Mouse (Mus musculus) E14TG2a.4 (cell line): ENCODE measurements around the gene Olfr427.
"Not testable (repeated sequence)": the region's sequence is repeated elsewhere in the genome, so short reads cannot be mapped to it uniquely, and the experiment has no call there.

ENCODE experiments used
- H3K27me3 ChIP-seq: 2 replicates; pipeline ENCODE4 v1.6.1; 2014; ENCODE audit warnings: low read length, control low read depth; ENCODE audit not compliant: insufficient read depth
- H3K36me3 ChIP-seq: 2 replicates; pipeline ENCODE4 v1.6.1; 2014; ENCODE audit warnings: low read length, control low read depth; ENCODE audit not compliant: insufficient read depth
- H3K4me1 ChIP-seq: replicated peaks from 2 replicates; pipeline ENCODE4 v1.6.1; 2014; ENCODE audit warnings: low read depth, low read length, control low read depth
- H3K4me3 ChIP-seq: replicated peaks from 2 replicates; pipeline ENCODE4 v1.5.1; 2014; ENCODE audit warnings: mild to moderate bottlenecking, low read length
- H3K9me3 ChIP-seq: 2 replicates; pipeline ENCODE4 v1.6.1; 2014; ENCODE audit warnings: low read length, control low read depth
- CTCF ChIP-seq: conservative IDR thresholded peaks from 2 replicates; pipeline ENCODE4 v1.5.1; 2014; ENCODE audit warnings: low read length
- NANOG ChIP-seq: IDR thresholded peaks from 2 replicates; pipeline ENCODE4 v1.6.1; 2014; ENCODE audit warnings: borderline replicate concordance, low read length, mixed read lengths
- POU5F1 ChIP-seq: IDR thresholded peaks from 2 replicates; pipeline ENCODE4 v1.6.1; 2014; ENCODE audit warnings: low read length, borderline replicate concordance

Olfr427 gene

DNA sequence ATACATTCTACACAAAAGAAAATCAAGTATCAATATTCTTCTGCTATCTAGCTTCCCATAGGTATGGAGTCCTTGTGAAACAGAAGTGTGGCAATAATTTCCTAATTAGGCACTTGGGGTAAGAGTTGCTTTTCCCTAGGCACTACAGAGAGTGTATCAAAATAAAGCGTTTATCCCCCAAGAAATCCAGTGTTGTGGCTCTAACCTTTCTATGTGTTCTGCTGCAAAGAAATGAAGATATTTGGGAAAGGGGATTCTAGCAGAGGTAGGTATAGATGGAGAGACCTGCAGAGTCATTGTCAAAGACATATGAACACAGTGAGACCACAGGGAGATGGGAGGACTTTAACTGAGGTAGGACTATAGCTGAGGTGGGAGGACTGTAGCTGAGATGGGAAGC lies at the start of gene Olfr427:
Gene Olfr427, plus strand, starts transcription at position 301 of the 400 bp plus-strand sequence.
- TF ChIP-seq CTCF: no peak
- Histone ChIP-seq H3K4me3 (no peak within 1 kb of the TSS), H3K4me1 (no peaks in the 10 kb centered on the region), H3K9me3 (peaks cover 12% of the 10 kb centered on the region), H3K27me3 (no peaks in the 10 kb centered on the region), H3K36me3 (no peaks in the 10 kb centered on the region)

GRCm38 (mm10) chr1:174048227-174048626 lies 48.5 kb upstream of the Olfr427 start:
- H3K4me1 ChIP-seq, H3K9me3 ChIP-seq, H3K27me3 ChIP-seq, H3K36me3 ChIP-seq, H3K4me3 ChIP-seq: not testable (repeated sequence)

DNA sequence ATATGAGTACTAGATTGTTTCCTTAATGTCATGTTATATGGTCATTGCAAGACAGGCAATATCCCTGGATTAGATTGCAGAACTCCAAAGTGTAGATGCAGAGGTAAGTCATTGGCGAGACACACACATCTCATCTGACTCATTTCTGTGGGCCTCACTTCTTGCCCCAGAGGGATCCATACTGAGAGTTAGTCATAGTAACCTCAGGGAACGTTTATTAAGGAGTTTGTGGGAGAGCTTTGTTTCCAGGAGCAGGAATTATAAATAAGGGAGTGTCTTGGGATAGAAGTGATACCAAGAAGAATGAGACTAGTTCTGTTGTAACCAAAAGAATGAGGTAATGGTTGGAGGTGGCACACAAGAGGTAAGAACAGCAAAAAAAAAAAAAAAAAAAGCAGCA lies 47.8 kb upstream of the Olfr427 start, which contains the start of gene Olfr432:
Gene Olfr432, plus strand, starts transcription at position 313 of the 400 bp plus-strand sequence.
- no peak for TF ChIP-seq POU5F1
- TF ChIP-seq CTCF: no peak
- TF ChIP-seq NANOG: no peak
- Histone ChIP-seq H3K27me3 (no peaks in the 10 kb centered on the region), H3K9me3 (no peaks in the 10 kb centered on the region), H3K4me3 (no peak within 1 kb of the TSS), H3K4me1 (no peaks in the 10 kb centered on the region), H3K36me3 (no peaks in the 10 kb centered on the region)

- H3K4me1 ChIP-seq, H3K4me3 ChIP-seq, H3K36me3 ChIP-seq, H3K27me3 ChIP-seq, H3K9me3 ChIP-seq: not testable (repeated sequence)
Observed at GRCm38 (mm10) chr1:174049357-174049756, 47.3 kb upstream of the Olfr427 start.

DNA sequence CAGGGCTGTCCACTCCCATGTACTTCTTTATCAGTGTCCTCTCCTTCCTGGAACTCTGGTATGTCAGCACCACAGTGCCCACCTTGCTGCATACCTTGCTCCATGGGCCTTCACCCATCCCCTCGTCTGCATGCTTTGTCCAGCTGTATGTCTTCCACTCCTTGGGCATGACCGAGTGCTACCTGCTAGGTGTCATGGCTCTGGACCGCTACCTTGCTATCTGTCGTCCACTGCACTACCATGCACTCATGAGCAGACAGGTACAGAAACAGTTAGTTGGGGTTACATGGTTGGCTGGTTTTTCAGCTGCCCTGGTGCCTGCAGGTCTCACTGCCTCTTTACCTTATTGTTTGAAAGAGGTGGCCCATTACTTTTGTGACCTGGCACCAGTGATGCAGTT lies 46.2 kb upstream of the Olfr427 start:
- no peaks in the 10 kb centered on the region for H3K36me3 ChIP-seq
- no peaks in the 10 kb centered on the region for H3K9me3 ChIP-seq
- H3K4me3 ChIP-seq: no peak overlapping the region
- no peak for TF ChIP-seq POU5F1
- H3K4me1 ChIP-seq: no peaks in the 10 kb centered on the region
- no peaks in the 10 kb centered on the region for H3K27me3 ChIP-seq

GRCm38 (mm10) chr1:174051515-174051914 lies 45.2 kb upstream of the Olfr427 start:
- H3K9me3 ChIP-seq: no peaks in the 10 kb centered on the region
- H3K4me1 ChIP-seq: no peaks in the 10 kb centered on the region
- no peaks in the 10 kb centered on the region for H3K27me3 ChIP-seq
- H3K36me3 ChIP-seq: no peaks in the 10 kb centered on the region
- no peak overlapping the region for H3K4me3 ChIP-seq
- no peak for TF ChIP-seq NANOG
- no peak for TF ChIP-seq CTCF
- no peak for TF ChIP-seq POU5F1

- no peaks in the 10 kb centered on the region for H3K9me3 ChIP-seq
- H3K36me3 ChIP-seq: no peaks in the 10 kb centered on the region
- H3K4me1 ChIP-seq: no peaks in the 10 kb centered on the region
- no peaks in the 10 kb centered on the region for H3K27me3 ChIP-seq
- TF ChIP-seq CTCF (no peak), POU5F1 (no peak), NANOG (no peak)
- no peak overlapping the region for H3K4me3 ChIP-seq
Observed at GRCm38 (mm10) chr1:174051931-174052536, 44.7 kb upstream of the Olfr427 start.

GRCm38 (mm10) chr1:174052981-174053380 lies 43.7 kb upstream of the Olfr427 start:
- TF ChIP-seq CTCF: no peak
- no peak for TF ChIP-seq NANOG
- no peak for TF ChIP-seq POU5F1
- H3K9me3 ChIP-seq: no peaks in the 10 kb centered on the region
- H3K4me3 ChIP-seq: no peak overlapping the region
- H3K4me1 ChIP-seq: no peaks in the 10 kb centered on the region
- H3K36me3 ChIP-seq: no peaks in the 10 kb centered on the region
- H3K27me3 ChIP-seq: no peaks in the 10 kb centered on the region

GRCm38 (mm10) chr1:174055248-174055647 lies 41.4 kb upstream of the Olfr427 start:
- no peak for TF ChIP-seq NANOG
- Histone ChIP-seq H3K9me3 (no peaks in the 10 kb centered on the region), H3K27me3 (no peaks in the 10 kb centered on the region), H3K36me3 (no peaks in the 10 kb centered on the region), H3K4me3 (no peak overlapping the region), H3K4me1 (no peaks in the 10 kb centered on the region)

DNA sequence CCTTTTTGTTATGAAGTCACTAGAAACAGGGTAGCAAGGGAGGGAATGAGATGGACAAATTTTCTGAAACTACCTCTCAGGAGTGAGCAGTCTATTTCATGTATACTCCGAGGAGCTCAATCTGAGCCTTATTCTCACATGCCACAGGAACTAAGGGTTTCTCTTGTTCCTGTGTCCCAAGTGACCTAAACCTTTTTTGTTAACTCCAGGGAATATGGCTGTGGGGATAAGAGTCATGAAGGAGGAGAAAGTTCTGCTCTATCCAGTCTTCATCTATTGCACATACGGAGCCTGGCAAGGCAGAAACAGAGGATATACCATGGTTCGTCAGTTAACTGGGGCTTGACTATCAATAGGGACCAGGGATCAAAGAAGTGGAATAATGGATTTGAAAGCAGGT lies 30.4 kb upstream of the Olfr427 start, which contains the start of gene Olfr430:
Gene Olfr430, plus strand, starts transcription at position 301 of the 400 bp plus-strand sequence.
- H3K4me1 ChIP-seq: no peaks in the 10 kb centered on the region
- H3K9me3 ChIP-seq: no peaks in the 10 kb centered on the region
- TF ChIP-seq CTCF: no peak
- no peak for TF ChIP-seq POU5F1
- no peak for TF ChIP-seq NANOG
- no peak within 1 kb of the TSS for H3K4me3 ChIP-seq
- no peaks in the 10 kb centered on the region for H3K27me3 ChIP-seq
- no peaks in the 10 kb centered on the region for H3K36me3 ChIP-seq
